Mouse (Mus musculus) gastrocnemius, postnatal 14 days (tissue): ENCODE data around the gene Tmem87b. TPM values are rescaled to one million over a fixed set of nuclear protein-coding genes. Genes with fewer than 3 reads are reported as not detected.

Experiments
- DNase-seq: peaks from one replicate; pipeline ENCODE4 v3.0.0; 2021; ENCODE audit warnings: mixed read lengths
- intact Hi-C: fragments of 180-260 bp; cut with DNase I; formaldehyde crosslinking; loops from one replicate; pipeline ENCODE4 v1.15.1; 2025; ENCODE audit warnings: low total_unique reads
- long read RNA-seq, 2 experiments: library from polyadenylated mRNA; stranded (forward); transcript quantifications; one replicate each; pipeline ENCODE4 v2.0.0; 2021
- total RNA-seq, 2 experiments: library from RNA; stranded (reverse); gene quantifications; 2 replicates each; pipeline ENCODE4 v1.2.3; 2021

Tmem87b gene
- total RNA-seq, result 10 to 100 TPM; 13.0 to 13.3 TPM
- long read RNA-seq, experiment 1, full-length matches to known transcripts, result 1 of 8 reads
- long read RNA-seq, experiment 1, partial matches to known transcripts, result 0 of 8 reads
- long read RNA-seq, experiment 1, other reads (novel, unspliced or antisense), result 7 of 8 reads
- long read RNA-seq, experiment 2, full-length matches to known transcripts, result 2 of 22 reads
- long read RNA-seq, experiment 2, partial matches to known transcripts, result 2 of 22 reads
- long read RNA-seq, experiment 2, other reads (novel, unspliced or antisense), result 18 of 22 reads

DNA sequence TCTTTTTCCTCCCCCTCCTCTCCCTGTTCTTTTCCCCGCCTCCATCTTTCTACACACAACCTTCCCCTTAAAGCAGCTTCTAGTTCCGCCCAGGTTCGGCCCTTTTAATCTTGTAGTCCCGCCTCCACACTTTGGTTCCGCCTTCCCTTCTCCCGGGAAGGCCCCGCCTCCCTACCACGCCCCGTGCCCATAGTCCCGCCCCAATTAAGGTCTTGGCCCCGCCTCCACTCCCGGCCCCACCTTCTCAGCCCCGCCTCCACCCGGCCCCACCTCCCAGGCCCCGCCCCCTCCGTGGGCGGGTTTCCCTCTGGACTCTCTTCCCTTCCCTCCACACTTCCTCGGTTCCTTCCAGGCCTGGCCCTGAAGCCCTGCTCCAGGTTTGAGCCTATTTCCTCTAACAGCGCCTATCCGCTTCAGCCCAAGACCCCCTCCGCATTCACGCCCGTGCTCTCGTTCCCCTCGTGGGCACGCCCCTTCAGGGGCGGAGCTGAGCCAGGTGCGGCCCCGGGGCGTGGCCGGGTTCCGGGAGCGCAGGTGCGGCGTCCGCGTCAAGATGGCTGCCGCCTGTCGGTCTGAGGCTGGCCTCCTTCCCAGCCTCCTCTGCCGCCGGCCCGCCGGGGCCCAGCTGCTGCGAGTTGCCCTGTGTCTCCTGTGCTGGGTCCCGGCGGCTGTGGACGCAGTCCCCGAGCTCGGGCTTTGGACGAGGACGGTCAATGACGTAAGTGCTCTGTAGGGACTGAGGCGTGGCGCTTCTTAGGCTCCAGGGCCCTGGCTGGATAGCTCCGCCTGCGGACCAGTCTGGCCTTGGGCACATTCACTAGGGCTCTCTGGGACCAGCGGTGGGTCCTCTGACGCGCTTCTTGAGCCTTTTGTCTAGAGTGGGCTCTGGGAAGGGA is at the start of gene Tmem87b:
TSS of gene Tmem87b (plus strand) at position 333 of the 896 bp plus-strand sequence.
- DNase-seq, result peak; percentile 96
- intact Hi-C loops, result loop anchor here (5.0 kb wide), 1 partner anchor 121 kb away; the partner anchor contains the start of gene Mertk

GRCm38 (mm10) chr2:128768545-128769247 is 49.2 kb upstream of the Tmem87b start:
- DNase-seq, result no peak
- intact Hi-C loops, result no loop called here

- DNase-seq, result no peak
- intact Hi-C loops, result no loop called here
Observed at GRCm38 (mm10) chr2:128770557-128770956, 47.4 kb upstream of the Tmem87b start.

GRCm38 (mm10) chr2:128771048-128771447 is 46.9 kb upstream of the Tmem87b start:
- intact Hi-C loops, result no loop called here
- DNase-seq, result no peak

GRCm38 (mm10) chr2:128771750-128772338 is 46.1 kb upstream of the Tmem87b start:
- intact Hi-C loops, result no loop called here
- DNase-seq, result no peak

DNA sequence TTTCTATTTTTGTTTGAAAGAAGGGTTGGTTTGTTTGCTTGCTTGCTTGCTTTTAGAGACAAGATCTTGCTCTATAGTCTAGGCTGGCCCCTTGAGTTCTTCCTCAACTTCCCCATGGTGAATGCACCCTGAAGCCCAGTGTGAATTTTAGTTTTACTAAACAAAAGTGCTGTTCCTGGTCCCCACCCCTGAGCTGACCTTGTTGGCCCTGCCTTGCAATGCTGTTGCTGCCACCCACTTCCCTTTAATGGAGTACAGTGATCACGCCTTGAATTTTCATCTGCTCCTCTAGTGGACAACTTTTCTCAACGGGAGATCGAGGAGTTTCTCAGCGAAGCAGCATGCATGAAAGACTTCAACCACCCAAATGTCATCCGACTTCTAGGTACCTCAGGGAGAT is 35.7 kb upstream of the Tmem87b start:
- intact Hi-C loops, result no loop called here
- DNase-seq, result no peak

DNA sequence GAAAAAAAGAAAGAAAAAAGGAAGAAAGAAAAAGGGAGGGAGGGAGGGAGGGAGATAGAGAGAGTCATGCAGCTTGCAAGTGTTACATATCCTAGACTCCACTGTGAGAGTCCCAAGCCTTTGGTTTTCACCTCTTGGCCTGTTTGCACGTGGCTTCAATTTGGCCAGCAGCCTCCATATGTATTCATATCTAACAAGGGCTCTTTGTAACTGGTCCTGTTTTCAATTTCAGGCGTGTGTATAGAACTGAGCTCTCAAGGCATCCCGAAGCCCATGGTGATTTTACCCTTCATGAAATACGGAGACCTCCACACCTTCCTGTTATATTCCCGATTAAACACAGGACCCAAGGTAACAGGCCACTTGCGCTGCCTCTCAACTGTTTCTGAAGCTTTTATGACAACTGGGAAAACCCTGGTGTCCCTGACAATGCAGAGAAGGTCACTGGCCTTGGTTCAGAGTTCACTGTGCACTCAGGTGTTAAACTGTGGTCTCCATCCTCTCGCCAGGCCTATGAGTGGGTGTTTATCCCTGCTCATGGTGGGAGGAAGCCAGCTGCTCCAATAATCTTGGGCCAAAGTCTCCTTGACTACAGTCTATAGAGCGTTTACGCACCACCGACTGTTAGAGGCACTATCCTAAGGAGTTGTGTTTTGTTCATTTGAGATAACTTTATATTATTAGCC is 34.1 kb upstream of the Tmem87b start:
- intact Hi-C loops, result no loop called here
- DNase-seq, result no peak

GRCm38 (mm10) chr2:128784814-128785213 is 33.1 kb upstream of the Tmem87b start:
- intact Hi-C loops, result no loop called here
- DNase-seq, result no peak

DNA sequence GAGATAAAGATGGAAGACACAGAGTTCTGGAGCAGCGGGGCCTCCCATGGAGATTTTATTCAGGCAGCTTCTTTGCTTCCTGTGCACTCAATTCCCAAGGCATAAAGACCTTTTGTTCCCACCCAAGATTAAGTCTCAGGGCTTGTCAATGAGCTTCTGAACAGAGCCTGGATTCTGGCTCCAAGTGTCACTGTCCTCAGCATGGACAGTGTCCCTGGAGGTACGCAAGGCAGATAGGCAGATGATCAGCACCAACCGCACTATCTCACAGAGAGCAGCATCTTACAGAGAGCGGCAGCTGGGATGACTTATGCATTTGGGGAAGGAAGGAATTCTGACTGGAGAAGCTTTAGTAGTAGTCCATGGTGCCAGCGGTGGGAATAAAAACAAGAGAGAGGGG is 31.6 kb upstream of the Tmem87b start:
- no peak for DNase-seq
- intact Hi-C loops, result no loop called here

DNA sequence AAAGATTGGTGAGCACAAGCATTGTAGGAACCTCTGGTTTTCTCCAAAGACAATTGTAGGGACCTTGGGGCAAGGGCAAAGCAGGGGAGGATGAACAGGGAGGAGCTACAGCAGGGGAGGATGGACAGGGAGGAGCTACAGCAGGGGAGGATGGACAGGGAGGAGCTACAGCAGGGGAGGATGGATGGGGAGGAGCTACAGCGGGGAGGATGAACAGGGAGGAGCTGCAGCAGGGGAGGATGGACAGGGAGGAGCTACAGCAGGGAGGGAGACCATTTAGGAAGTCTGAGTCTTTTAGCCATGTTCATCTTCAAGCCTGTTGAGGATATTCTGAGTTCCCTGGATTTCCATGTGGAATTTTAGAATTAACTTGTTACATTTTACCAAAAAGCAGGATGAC is 31.1 kb upstream of the Tmem87b start:
- intact Hi-C loops, result no loop called here

DNA sequence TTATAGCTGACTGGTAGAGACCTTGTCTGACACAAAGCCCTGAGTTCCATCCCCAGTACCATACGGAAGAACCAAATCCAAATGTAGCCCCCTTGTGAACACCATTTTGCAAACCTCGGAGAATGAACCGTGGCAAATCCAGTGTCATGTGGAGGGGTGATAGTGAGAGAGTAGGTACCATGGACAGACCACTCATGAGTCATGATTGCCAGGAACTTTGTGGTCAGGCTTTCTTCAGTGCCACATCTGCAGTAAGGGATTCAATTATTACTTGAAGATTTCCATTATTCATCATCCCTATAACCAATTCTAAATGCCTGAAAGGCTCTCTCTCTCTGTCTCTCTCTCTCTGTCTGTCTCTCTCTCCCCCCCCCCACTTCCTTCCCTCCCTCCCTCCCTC is 30.1 kb upstream of the Tmem87b start:
- no peak for DNase-seq
- intact Hi-C loops, result no loop called here

More for the DNA sequence above, 31.1 kb upstream of the Tmem87b start:
- DNase-seq, result no peak

DNA sequence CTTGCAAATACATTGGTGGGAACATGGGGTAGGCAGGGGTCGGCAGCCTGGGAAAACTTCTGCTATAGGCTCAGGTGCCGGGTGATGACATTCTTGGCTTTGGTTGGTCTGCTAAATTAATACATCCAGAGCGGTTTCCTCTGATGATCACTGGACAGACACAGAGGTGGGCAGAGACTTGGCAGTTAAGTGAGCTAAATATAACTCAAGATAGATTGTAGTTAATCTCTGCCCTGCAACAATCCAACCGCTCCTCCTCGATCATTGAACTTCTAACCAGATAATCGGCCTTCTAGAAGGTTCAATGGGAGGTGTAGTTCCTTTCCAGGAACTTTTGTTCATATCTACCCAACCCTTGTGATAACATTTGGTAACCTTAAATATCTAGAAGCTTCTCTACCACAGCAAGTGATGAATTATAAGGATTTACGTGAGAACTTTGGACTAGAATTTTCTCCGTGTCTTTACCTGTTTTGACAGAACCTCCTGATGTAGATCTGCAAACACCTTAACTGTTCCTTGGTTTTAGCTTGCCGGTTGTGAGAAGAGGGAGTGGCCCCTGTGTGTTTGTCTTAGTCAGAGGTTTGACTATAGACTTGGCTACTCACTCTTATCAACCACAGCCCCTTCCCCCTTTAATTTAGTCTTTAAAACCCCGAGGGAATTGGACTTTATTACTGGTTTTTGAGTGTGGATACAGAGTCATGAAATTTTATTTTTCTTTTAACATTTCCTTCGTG is 26.9 kb upstream of the Tmem87b start:
- intact Hi-C loops, result no loop called here

GRCm38 (mm10) chr2:128793958-128794357 is 24.0 kb upstream of the Tmem87b start:
- DNase-seq, result no peak
- intact Hi-C loops, result no loop called here

More for the DNA sequence above, 26.9 kb upstream of the Tmem87b start:
- no peak for DNase-seq

- intact Hi-C loops, result no loop called here
Observed at GRCm38 (mm10) chr2:128796463-128796862, 21.5 kb upstream of the Tmem87b start.

GRCm38 (mm10) chr2:128803441-128803840 is 14.5 kb upstream of the Tmem87b start:
- intact Hi-C loops, result no loop called here
- no peak for DNase-seq

More at GRCm38 (mm10) chr2:128796463-128796862, 21.5 kb upstream of the Tmem87b start:
- no peak for DNase-seq

GRCm38 (mm10) chr2:128805341-128805740 is 12.6 kb upstream of the Tmem87b start:
- DNase-seq, result no peak
- intact Hi-C loops, result no loop called here

- no peak for DNase-seq
Observed at GRCm38 (mm10) chr2:128806561-128806960, 11.4 kb upstream of the Tmem87b start.

DNA sequence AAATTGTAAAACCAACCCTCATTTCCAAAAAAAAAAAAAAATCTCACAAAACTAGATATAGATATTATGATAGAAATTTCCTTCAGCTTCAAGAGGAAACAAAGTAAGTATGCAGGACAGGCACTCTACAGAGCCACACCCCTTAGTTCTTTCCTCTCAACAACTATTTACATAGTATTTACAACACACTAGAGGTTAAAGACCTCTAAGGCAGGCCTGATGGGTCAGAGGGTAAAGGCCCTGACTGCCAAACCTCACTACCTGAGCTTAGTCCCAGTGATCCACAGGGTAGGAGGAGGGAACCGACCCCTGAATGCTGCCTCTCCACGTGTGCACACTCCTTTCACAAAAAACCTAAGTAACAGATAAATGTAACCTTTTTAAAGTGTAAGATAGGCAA is 5.2 kb upstream of the Tmem87b start:
- intact Hi-C loops, result no loop called here
- no peak for DNase-seq

More at GRCm38 (mm10) chr2:128806561-128806960, 11.4 kb upstream of the Tmem87b start:
- intact Hi-C loops, result no loop called here
